Mouse (Mus musculus): ENCODE data around the gene Zfand5.

Gene Zfand5

DNA sequence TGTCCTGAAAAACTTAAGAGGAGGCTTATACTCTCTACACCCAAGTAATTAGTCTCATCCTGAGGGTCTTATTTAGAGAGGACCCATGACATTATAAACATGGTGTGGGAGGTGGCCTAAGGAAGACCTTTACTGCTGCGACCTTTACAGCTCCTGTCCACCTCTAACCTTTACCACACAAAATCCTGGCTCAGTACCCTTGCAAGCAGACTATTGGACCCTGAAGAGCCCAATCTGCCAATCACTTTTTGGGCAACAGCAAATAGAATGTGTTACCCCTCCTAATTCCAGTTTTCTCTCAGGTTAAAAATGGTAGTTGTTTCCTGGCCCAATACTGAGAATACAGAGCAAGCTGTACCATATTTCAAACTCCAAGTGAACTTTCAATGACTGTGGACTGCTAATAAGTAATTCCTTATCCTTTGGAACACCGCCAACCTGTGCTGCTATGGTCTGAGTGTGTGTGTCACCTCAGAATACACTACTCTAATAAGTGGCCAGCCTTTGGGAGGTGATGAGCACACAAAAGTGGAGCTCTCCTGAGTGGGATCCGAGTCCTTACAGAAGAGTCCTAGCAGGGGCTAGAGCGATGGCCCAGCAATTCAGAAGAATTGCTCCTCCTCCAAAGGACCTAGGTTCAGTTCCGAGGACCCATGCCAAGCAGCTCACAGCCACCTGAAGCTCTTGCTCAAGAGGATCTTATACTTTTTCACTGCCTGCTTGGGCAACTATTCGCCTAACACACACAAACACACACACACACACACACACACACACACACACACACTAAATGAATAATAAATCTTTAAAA lies 58.4 kb downstream of the Zfand5 start:
- no peak for DNase-seq

DNA sequence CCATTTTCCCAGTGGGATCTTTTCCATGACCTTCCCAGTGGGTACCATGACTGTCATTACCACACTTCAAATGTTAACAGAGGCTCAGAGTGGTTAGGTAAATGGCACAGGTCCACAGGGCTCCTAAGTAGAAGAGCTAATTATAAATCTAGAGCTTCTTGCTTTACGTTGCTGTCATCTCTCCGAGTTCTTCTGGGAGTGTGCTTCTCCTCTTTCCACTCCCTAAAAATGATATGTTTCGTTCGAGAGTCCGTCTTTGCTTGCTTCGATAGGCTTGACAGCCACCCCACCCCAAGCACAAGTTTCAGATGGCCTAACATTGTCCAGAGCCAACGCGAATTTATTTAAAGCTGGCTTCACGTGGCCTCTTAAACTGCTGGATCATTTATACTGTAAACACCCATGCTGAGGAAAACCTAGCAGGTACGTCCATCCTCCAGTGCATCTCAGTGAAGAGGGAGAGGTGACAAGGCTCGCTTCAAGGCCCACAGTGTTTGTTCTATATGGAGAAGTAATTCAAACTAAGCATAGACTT lies 59.6 kb downstream of the Zfand5 start:
- no peak for DNase-seq
